Mouse (Mus musculus): Measurements from ENCODE around the gene Cipc. TPM values are rescaled to one million over a fixed set of nuclear protein-coding genes. Genes with fewer than 3 reads are reported as not detected.

The Cipc gene
- polyA plus RNA-seq, 1 experiment from 2014 or later, result 10.6 TPM

DNA sequence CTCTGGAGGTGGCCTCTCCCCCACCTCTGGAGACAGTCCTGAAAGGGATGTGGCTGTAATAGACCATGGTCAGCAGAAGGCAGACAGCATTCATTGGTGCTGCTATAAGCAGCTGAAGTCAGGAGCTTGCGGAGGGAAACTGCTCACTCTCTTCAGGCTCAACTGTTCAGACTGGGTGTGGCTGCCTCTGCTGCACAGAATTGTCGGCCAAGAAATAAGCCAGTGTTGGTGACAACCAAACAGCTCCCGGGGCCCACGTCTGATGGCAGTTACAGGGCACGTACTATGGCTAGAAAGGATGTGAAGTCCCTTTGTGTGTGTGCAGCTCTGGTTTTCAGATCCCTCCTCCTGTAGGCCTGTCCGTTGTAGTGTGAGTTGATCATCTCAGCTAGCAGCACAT, 32.1 kb upstream of the Cipc start:
- Histone ChIP-seq H3K4me3 (replicated peaks) (no peak overlapping the region), H3K9ac (no peak overlapping the region), H3K4me2 (replicated peaks) (no peak overlapping the region), H3K36me3 (no peaks in the 10 kb centered on the region), H3K27me3 (replicated peaks) (no peaks in the 10 kb centered on the region), H3K27ac (no peak overlapping the region), H3K4me1 (replicated peaks) (peaks cover 22% of the 10 kb centered on the region), H3K9me3 (no peaks in the 10 kb centered on the region)
- ATAC-seq, result no peak
- 52% methylated on average over 6 of the region's 6 CpGs for WGBS

- Histone ChIP-seq H3K27ac (no peak overlapping the region), H3K36me3 (no peaks in the 10 kb centered on the region), H3K27me3 (replicated peaks) (no peaks in the 10 kb centered on the region), H3K4me3 (replicated peaks) (no peak overlapping the region), H3K9me3 (no peaks in the 10 kb centered on the region), H3K4me1 (replicated peaks) (peaks cover 22% of the 10 kb centered on the region), H3K9ac (no peak overlapping the region), H3K4me2 (replicated peaks) (no peak overlapping the region)
- 64% methylated on average over 7 of the region's 7 CpGs for WGBS
- no peak for ATAC-seq
Observed at GRCm38 (mm10) chr12:86915617-86916016, 31.2 kb upstream of the Cipc start.

DNA sequence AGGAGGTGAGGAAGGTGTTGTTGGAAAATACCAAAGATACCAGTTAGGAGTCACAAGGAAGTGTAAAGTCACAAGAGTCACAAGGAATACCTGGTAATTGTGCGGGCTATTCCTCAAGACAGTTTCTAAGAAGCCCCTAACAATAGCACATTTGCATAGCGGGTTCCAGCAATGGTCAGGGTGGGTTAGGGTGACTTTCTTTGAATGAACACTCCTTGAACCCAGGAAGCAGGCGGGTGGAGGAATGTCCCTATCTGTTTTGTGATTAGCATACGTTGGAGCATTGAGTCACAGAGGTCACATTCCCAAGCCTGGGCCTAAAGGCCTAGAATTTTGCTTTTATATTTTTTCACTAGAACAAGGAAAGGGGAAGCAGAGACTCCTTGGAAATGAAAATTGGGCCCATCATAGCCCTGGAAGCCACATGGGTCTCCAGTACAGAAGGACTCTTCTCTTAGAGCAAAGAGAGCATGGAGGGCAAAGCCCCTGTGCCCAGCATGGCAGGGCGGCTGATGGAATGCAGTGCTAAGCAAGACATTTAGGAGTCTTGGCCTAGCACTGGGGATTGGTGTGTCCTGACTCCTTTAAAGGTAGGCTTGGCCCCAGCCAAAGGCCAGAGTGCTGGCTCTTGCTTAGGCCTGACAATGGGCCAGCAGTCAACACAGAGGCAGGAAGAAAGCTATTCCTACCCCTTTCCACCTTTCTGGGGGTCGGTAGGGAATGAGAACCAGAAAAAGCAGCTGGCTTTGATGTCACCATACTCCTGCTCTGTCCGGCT, 29.9 kb upstream of the Cipc start:
- no peak for ATAC-seq
- H3K27me3 ChIP-seq (replicated peaks), result no peaks in the 10 kb centered on the region
- no peak overlapping the region for H3K4me3 ChIP-seq (replicated peaks)
- H3K27ac ChIP-seq, result no peak overlapping the region
- no peaks in the 10 kb centered on the region for H3K9me3 ChIP-seq
- WGBS, result 81% methylated on average over 7 of the region's 7 CpGs
- no peak overlapping the region for H3K4me2 ChIP-seq (replicated peaks)
- H3K4me1 ChIP-seq (replicated peaks), result peaks cover 20% of the 10 kb centered on the region
- H3K9ac ChIP-seq, result no peak overlapping the region
- H3K36me3 ChIP-seq, result no peaks in the 10 kb centered on the region

- Histone ChIP-seq H3K27me3 (replicated peaks) (no peaks in the 10 kb centered on the region), H3K4me2 (replicated peaks) (no peak overlapping the region; the same call in 1 of the 2 replicates), H3K4me1 (replicated peaks) (peaks cover 16% of the 10 kb centered on the region), H3K9ac (no peak overlapping the region), H3K27ac (no peak overlapping the region), H3K36me3 (no peaks in the 10 kb centered on the region), H3K4me3 (replicated peaks) (no peak overlapping the region), H3K9me3 (no peaks in the 10 kb centered on the region)
- ATAC-seq, result peak; percentile 78
- 23% methylated on average over 11 of the region's 11 CpGs for WGBS
Observed at GRCm38 (mm10) chr12:86918361-86918967, 28.4 kb upstream of the Cipc start.

DNA sequence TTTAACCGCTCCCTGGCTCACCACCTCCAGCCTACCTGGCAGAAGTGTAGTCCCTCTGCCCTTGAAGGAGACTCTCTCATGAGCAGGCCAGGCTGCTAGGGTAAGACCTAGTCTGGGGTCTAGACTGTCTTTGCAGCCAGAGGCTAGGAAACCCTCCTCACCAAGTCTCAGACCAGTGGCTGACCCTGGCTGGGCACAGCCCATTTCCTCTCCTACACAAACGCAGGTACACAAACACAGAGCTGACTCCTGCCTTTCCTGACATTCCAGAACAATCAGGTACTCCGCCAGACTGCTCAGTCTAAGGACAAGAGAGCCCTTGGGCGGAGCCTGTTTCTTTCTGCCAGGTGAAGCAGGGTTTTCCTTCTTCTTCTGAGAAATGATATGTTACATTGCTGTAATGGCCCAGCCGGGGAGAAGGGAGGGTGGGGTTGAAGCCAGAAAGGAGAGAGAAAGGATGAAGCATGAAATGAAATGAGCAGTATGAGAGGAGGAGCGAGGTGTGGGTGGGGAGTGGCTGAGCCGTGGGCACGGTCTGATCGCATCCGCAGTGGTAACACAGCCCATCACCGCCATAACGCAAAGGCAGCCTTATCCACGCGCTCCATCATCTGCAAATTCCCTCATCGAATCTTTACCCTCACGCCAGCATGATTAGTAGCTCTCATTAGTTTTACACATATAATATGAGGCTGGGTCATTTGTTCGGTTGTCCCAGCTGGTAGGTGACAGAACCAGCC, 27.7 kb upstream of the Cipc start:
- Histone ChIP-seq H3K4me2 (replicated peaks) (no peak overlapping the region; the same call in 1 of the 2 replicates), H3K27me3 (replicated peaks) (no peaks in the 10 kb centered on the region), H3K36me3 (no peaks in the 10 kb centered on the region), H3K4me1 (replicated peaks) (peaks cover 16% of the 10 kb centered on the region), H3K4me3 (replicated peaks) (no peak overlapping the region), H3K9me3 (no peaks in the 10 kb centered on the region), H3K9ac (no peak overlapping the region), H3K27ac (no peak overlapping the region)
- ATAC-seq, result peak; percentile 37; the same call in 1 of the 2 replicates
- WGBS, result 75% methylated on average over 17 of the region's 17 CpGs

- no peaks in the 10 kb centered on the region for H3K36me3 ChIP-seq
- H3K4me1 ChIP-seq (replicated peaks), result peaks cover 6% of the 10 kb centered on the region; the same call in 1 of the 2 replicates
- ATAC-seq, result peak; percentile 67
- 2% methylated on average over 5 of the region's 5 CpGs for WGBS
- no peaks in the 10 kb centered on the region for H3K9me3 ChIP-seq
- H3K27ac ChIP-seq, result no peak overlapping the region
- no peak overlapping the region for H3K9ac ChIP-seq
- H3K4me2 ChIP-seq (replicated peaks), result no peak overlapping the region
- H3K4me3 ChIP-seq (replicated peaks), result no peak overlapping the region
- no peaks in the 10 kb centered on the region for H3K27me3 ChIP-seq (replicated peaks)
Observed at GRCm38 (mm10) chr12:86923837-86924236, 23.0 kb upstream of the Cipc start.

- WGBS, result 84% methylated on average over 6 of the region's 6 CpGs
- no peak overlapping the region for H3K9ac ChIP-seq
- no peak overlapping the region for H3K27ac ChIP-seq
- ATAC-seq, result no peak
- no peak overlapping the region for H3K4me3 ChIP-seq (replicated peaks)
- no peaks in the 10 kb centered on the region for H3K36me3 ChIP-seq
- no peak overlapping the region for H3K4me2 ChIP-seq (replicated peaks)
- H3K27me3 ChIP-seq (replicated peaks), result no peaks in the 10 kb centered on the region
- no peaks in the 10 kb centered on the region for H3K9me3 ChIP-seq
- no peaks in the 10 kb centered on the region for H3K4me1 ChIP-seq (replicated peaks)
Observed at GRCm38 (mm10) chr12:86930934-86931729, 15.7 kb upstream of the Cipc start.

DNA sequence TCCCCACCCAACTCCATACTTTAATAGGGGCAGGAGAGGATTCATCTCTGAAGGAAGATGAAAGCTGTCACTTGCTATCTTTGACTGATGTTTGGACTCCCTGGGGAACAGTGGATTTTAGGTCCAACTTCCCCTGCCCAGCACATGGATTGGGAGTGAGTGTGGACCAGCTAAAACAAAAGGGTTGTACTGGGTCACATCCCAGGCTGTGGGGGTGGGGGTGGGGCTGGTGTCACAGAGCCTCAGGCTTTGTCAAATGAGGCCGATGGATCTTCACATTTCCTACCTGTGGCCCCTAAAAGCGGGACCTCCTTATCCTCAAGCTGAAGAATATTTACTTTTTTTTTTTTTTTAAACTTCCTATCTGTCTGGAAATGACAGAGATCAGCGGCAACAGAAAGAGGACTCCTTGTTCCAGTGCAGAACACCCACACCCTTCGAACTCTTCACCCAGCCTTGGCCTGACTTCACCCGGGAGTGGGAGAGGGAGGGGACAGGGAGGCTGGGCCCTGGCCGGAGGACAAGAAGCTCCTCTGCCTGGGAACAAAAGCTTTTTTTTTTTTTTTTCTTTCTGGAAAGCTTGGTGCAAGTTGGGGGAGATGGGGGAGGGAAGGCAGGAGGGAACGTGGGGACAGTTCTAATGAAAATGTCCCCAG, 14.8 kb upstream of the Cipc start:
- Histone ChIP-seq H3K27me3 (replicated peaks) (no peaks in the 10 kb centered on the region), H3K9ac (no peak overlapping the region), H3K4me2 (replicated peaks) (no peak overlapping the region), H3K9me3 (no peaks in the 10 kb centered on the region), H3K4me3 (replicated peaks) (no peak overlapping the region), H3K27ac (no peak overlapping the region), H3K36me3 (no peaks in the 10 kb centered on the region), H3K4me1 (replicated peaks) (no peaks in the 10 kb centered on the region)
- no peak for ATAC-seq
- WGBS, result 19% methylated on average over 7 of the region's 7 CpGs

DNA sequence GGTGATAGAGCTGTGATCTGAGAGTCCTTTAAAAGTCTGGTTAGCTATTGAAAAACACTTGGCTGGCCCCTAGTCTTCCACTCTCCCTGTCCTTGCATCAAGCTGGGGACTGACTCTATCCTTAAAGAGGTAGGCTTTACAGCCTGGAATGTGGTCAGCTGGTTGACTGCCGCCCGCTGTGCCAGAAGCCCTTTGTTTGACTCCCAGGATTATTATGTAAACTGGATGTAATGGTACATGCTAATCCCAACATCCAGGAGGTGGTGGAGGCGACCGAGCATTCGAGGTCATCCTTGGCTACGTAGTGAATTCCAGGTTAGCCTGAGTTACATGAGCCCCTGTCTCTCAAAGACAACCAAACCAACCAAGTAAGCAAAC, 14.3 kb upstream of the Cipc start:
- Histone ChIP-seq H3K36me3 (no peaks in the 10 kb centered on the region), H3K9me3 (no peaks in the 10 kb centered on the region), H3K27me3 (replicated peaks) (no peaks in the 10 kb centered on the region), H3K4me3 (replicated peaks) (no peak overlapping the region), H3K4me1 (replicated peaks) (no peaks in the 10 kb centered on the region), H3K27ac (no peak overlapping the region), H3K9ac (no peak overlapping the region), H3K4me2 (replicated peaks) (no peak overlapping the region)
- no peak for ATAC-seq
- WGBS, result 31% methylated on average over 6 of the region's 6 CpGs

DNA sequence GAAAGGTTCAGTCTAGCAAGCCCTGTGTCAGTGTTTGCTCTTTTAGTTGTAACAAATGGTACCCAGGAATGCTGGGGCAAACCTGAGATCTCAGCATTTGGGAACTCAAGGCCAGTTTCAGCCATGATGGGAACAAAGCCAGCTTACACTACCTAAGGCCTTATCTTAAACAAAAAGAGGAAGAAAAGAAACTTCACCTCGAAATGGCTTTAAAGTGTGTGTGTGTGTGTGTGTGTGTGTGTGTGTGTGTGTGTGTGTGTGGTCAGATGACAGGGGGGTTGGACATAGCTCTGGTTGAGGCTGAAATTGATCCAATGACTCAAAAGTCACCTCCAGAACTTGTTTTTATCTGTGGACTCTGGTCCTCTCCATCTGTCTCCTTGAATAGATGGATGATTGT, 12.1 kb upstream of the Cipc start:
- no peaks in the 10 kb centered on the region for H3K27me3 ChIP-seq (replicated peaks)
- no peak overlapping the region for H3K27ac ChIP-seq
- no peaks in the 10 kb centered on the region for H3K9me3 ChIP-seq
- no peaks in the 10 kb centered on the region for H3K4me1 ChIP-seq (replicated peaks)
- H3K9ac ChIP-seq, result no peak overlapping the region
- no peak for ATAC-seq
- 76% methylated on average over 1 of the region's 1 CpGs for WGBS
- no peak overlapping the region for H3K4me3 ChIP-seq (replicated peaks)
- no peaks in the 10 kb centered on the region for H3K36me3 ChIP-seq
- no peak overlapping the region for H3K4me2 ChIP-seq (replicated peaks)

DNA sequence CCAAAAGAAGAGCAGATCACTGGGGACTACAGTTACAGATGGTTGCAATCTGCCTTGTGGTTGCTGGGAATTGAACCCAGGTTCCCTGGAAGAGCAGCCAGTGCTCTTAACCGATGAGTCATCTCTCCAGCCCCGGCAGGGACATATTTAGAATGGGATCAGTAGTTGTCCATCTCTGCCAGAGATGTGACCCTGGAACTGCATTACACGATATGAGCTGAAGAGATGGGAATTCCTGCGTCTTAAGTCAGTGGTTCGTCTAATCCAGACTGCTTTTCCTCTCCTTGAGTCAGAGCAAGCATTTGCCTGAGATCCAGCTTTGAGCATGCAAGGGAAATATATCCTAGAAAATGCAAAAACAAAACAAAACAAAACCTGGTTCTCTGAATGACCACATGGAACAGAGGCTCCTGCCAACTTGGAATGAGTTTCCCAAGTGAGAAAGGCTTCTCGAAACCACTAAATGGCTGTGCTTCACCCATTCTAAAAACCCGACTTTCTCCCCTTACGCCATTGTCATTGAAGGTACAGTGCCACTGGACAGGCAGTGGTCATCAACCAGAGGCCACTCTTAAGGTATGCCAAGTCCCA, 11.1 kb upstream of the Cipc start:
- Histone ChIP-seq H3K4me3 (replicated peaks) (no peak overlapping the region), H3K27ac (no peak overlapping the region), H3K4me1 (replicated peaks) (no peaks in the 10 kb centered on the region), H3K9me3 (no peaks in the 10 kb centered on the region), H3K27me3 (replicated peaks) (no peaks in the 10 kb centered on the region), H3K4me2 (replicated peaks) (no peak overlapping the region), H3K36me3 (no peaks in the 10 kb centered on the region), H3K9ac (no peak overlapping the region)
- 72% methylated on average over 8 of the region's 8 CpGs for WGBS
- no peak for ATAC-seq
